Mouse (Mus musculus): ENCODE measurements around the gene Opa3. TPM values are rescaled to one million over a fixed set of nuclear protein-coding genes. Genes with fewer than 3 reads are reported as not detected.

Opa3 gene
- total RNA-seq, 2 experiments from 2014 or later, result 20.0 to 25.6 TPM

- peak; percentile 82 for ATAC-seq (replicated peaks; ENCODE audit: low FRiP score, poor library complexity, severe bottlenecking)
Measured at GRCm38 (mm10) chr7:19271238-19272172, 43.4 kb downstream of the Opa3 start, which contains the start of gene Vasp. Gene Vasp, minus strand, starts transcription at chr7:19271817.

GRCm38 (mm10) chr7:19272173-19272764, 44.1 kb downstream of the Opa3 start:
- ATAC-seq (replicated peaks; ENCODE audit: low FRiP score, poor library complexity, severe bottlenecking), result peak; percentile 75

DNA sequence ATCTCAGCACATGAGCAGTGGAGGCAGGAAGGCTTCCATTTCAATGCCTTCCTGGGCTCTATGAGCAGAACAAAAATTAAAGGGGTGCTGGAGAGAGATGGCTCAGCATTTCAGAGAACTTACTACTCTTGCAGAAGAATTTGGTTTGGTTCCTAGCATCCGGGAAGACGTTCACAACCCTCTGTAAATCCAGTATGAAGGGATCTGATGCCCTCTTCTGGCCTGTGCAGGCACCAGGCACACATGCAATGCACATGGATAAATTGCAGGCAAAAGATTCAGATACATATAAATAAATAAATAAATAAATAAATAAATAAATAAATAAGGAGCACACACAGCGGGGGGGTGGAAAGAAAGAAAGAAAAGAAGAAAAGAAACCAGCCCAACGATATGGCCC, 48.1 kb downstream of the Opa3 start:
- no peak for ATAC-seq (replicated peaks; ENCODE audit: low FRiP score, poor library complexity, severe bottlenecking)

DNA sequence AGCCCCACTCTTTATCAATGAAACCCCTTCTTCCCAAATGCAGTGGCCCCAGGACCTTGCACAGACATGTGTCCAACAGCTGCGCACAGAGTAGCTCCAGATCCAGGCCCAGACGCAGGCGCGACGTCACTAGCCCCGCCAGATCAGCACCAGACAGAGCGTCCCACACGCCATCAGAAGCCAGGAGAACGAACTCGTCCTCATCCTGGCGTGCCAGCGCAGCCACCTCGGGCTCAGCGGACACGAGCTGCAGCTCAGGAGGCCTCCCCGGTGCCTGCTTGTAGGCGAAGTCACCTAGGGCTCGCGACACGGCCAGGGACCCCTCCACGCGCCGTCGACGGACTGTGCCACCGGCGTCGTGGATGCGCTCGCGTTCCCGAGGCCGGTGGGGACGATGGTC, 50.9 kb downstream of the Opa3 start:
- no peak for ATAC-seq (replicated peaks; ENCODE audit: low FRiP score, poor library complexity, severe bottlenecking)

DNA sequence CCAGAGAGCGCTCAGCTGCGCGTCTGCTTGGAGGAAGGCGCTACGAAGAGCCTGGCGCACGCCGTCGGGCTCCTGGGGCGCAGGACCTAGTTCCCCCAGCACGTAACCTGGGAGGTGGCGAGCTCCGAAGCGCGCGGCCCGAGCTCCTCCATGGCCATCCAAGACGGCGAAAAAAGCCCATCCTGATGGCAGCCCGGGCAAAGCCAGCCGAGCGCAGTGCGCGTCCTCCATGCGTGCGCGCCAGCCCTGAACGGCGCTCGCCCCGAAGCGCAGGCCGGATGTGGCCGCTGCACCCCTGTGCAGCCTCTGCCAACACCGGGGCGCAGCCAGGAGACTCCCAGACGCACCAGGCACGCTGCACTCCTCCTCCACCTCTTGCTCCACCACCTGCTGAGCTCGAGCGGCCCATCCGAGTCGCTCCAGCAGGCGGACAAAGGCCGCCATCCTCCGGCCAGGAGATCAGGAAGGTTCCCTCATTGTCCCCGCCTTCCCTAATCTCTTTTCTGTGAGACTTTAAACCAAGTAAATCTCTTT, 51.5 kb downstream of the Opa3 start, which contains the start of gene Ppm1n:
Ppm1n (minus strand) TSS at position 484 of the 534 bp plus-strand sequence.
- ATAC-seq (replicated peaks; ENCODE audit: low FRiP score, poor library complexity, severe bottlenecking), result no peak

GRCm38 (mm10) chr7:19281680-19282304, 53.7 kb downstream of the Opa3 start:
- ATAC-seq (replicated peaks; ENCODE audit: low FRiP score, poor library complexity, severe bottlenecking), result peak; percentile 48; the same call in 1 of the 2 replicates

- peak; percentile 88 for ATAC-seq (replicated peaks; ENCODE audit: low FRiP score, poor library complexity, severe bottlenecking)
Measured at GRCm38 (mm10) chr7:19282385-19282784, 54.3 kb downstream of the Opa3 start, which contains the start of gene Rtn2. Gene Rtn2, plus strand, starts transcription at chr7:19282624.

DNA sequence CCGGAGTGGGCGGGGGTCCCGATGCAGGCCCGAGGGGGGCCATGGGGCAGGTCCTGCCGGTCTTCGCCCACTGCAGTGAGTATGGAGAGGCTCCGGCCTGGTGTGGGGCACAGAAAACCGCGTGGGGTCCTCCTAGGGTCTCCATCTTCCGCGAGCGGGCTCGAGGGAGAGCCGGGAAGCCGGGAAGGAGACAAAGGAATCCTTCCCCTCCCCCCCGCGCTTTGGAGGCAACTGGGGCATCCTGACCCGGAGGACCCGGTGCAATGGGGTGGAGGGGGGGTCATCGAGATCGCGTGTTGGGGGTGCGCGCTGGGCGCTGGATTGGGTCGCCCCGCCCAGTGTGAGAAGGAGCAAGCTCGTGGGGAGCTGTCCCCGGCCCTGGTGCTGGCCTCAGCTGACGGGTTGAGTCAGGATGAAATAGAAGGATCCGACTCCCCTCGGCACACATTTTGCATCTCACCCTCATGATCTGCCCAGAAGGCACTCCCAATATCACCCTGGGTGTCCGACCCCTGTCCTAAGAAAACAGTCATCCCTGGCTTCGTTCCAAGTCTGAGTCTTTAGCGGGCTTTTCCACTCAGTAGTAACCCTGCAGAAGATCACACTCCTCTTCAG, 54.8 kb downstream of the Opa3 start:
- ATAC-seq (replicated peaks; ENCODE audit: low FRiP score, poor library complexity, severe bottlenecking), result 0 out of 2 replicates have a peak, but pooled peaks have one; percentile 15

DNA sequence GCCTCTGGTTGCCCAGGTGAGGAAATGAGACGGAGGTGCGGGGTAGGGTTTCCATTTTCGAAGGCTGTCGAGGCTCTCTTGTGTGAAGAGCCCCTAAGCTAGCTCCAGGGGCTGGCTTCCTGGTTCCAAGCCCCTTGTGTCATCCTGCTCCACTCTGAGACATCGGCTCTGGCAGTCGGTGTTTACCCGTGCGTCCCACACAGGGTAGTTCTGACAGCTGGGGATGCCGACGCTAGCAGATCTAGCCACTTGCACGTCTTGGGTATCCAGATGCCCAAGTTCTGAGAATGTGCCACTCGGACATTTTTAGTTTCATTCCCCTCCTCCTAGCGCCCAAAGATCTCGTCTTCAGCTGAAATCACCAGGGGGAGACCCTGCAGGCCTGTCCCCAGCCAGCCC, 55.3 kb downstream of the Opa3 start:
- no peak for ATAC-seq (replicated peaks; ENCODE audit: low FRiP score, poor library complexity, severe bottlenecking)

GRCm38 (mm10) chr7:19284763-19285162, 56.6 kb downstream of the Opa3 start:
- ATAC-seq (replicated peaks; ENCODE audit: low FRiP score, poor library complexity, severe bottlenecking), result no peak

DNA sequence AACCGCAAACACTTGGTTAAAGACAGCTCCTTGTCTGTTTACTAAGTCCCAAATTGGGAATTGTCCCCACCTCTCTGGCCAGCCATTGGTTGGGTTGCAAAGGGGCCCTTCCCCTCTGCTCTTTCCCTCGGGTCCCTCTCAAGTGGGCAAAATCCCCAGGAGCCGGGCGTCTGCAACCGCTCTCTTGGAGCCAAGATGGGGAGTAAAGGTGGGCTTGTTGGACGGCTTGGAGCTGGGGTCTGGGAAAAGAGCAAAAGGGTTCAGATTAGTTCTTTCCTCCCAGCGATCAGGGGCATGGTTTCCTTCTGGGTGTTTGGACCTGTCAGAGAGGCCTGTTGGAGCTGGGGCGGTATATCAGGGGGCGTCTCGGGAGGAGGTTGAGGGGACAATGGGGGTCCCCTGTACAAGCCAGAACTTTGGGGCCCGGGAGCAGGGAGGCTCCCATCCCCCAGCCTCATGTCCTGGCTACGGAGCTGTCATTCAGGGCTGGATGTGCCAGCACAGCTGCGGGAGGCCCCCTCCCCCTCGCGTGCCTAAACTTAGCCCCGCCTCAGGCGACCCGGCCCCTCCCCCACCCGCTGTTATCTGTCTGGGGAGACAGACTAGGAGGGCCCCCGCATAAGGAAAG, 62.9 kb downstream of the Opa3 start:
- no peak for ATAC-seq (replicated peaks; ENCODE audit: low FRiP score, poor library complexity, severe bottlenecking)

DNA sequence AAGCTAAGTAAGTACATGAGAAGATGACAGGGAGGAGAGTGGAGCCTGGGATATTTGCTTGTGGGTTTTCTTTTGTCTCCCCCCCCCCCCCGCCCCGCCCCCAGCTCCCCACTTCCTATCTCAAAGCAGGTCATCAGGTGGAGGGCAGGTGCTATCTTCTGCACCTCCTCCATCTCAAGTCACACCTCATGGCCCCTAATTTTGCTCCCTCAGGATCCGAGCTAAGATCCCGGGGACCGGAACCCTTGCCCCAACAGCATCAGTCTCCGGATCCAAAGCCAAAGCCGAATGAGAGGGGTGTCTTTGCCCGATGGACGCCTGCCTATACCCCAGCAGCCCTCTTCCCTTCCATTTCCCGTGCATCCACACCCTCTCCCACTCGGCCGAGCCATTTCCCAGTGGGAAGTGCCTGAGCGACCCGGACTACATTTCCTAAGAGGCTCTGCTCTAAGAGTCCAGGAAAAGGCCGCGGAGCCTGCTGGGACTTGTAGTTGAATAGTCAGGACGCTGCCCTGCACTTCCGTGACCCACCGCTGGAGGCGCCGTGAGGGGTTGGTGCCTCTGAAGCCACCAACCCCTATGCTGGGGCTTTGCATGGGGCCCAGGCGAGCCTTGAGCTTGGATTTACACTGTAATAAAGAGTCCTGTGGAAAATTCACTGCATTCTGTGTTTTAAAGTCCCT, 67.5 kb downstream of the Opa3 start:
- peak; percentile 73 for ATAC-seq (replicated peaks; ENCODE audit: low FRiP score, poor library complexity, severe bottlenecking)

- ATAC-seq (replicated peaks; ENCODE audit: low FRiP score, poor library complexity, severe bottlenecking), result no peak
Measured at GRCm38 (mm10) chr7:19297034-19297433, 68.9 kb downstream of the Opa3 start.

DNA sequence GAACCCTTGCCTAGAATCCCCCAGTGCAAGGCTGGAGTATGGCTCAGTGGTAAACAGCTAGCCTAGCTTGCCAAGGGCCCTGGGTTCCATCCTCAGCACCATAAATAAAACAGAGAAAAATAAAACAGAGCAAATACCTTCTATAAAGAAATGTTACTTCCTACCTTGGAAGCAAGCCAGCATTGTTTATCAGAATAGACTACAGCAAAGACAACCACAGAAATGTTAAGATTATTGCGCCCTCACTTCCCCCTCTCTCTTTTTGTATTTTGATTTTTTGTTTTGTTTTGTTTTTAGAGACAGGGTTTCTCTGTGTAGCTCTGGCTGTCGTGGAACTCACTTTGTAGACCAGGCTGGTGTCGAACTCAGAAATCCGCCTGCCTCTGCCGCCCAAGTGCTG, 69.7 kb downstream of the Opa3 start:
- no peak for ATAC-seq (replicated peaks; ENCODE audit: low FRiP score, poor library complexity, severe bottlenecking)

DNA sequence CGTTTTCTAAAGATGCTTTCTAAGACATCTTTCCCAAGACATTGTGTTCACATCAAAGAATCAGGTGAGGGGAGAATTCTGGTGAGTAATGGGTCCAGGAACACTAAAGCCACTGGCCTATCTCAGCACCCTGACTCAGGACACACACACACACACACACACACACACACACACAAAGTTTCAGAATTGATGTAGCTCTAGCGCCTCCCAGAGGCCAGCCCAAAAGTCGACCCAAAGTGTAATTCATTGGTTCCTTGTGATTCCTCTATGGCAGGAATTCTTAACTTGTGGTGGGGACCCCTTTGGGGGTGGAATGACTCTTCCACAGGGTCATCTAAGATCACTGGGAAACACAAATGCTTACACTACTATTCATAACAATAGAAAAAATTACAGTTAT, 71.1 kb downstream of the Opa3 start:
- ATAC-seq (replicated peaks; ENCODE audit: low FRiP score, poor library complexity, severe bottlenecking), result no peak

- peak; percentile 80 for ATAC-seq (replicated peaks; ENCODE audit: low FRiP score, poor library complexity, severe bottlenecking)
Measured at GRCm38 (mm10) chr7:19300501-19301421, 72.6 kb downstream of the Opa3 start.

- ATAC-seq (replicated peaks; ENCODE audit: low FRiP score, poor library complexity, severe bottlenecking), result no peak
Measured at GRCm38 (mm10) chr7:19301461-19302263, 73.5 kb downstream of the Opa3 start.
